Mouse (Mus musculus): Measurements from ENCODE around the gene Cldn22.

DNA sequence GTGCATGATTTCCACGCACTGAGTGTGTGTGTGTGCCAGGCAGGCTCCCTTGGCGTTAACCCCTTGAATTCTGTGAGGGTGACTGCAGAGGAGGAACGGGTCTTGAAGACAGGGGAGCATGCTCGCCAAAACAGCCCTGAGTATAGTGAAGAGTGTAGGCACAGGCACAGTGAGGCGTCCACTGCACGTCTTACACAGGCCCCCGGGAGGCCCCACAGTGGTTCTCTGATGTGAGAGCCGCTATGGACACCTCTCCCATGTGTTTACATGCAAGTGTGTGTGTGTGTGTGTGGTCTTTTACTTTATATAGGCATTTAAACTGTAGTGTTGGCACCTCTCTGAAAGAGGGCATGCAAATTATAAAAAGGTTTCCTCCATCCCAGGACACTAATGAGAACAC, 42.3 kb downstream of the Cldn22 start:
- no peak for TF ChIP-seq CTCF (IDR thresholded peaks at IDR 0.05; ENCODE audit: low read depth)
- TF ChIP-seq EP300 (IDR thresholded peaks at IDR 0.05; ENCODE audit: low read depth): no peak
